Mouse (Mus musculus): Measurements from ENCODE around the gene Tsc22d3. TPM values are rescaled to one million over a fixed set of nuclear protein-coding genes. Genes with fewer than 3 reads are reported as not detected.
A peak's percentile ranks its signal among the peaks of the same experiment; 100 is the strongest.
"Not testable (repeated sequence)": the region's sequence is repeated elsewhere in the genome, so short reads cannot be mapped to it uniquely, and the experiment has no call there.

The Tsc22d3 gene
- polyA plus RNA-seq, 1 experiment from 2014 or later = 90.2 TPM

DNA sequence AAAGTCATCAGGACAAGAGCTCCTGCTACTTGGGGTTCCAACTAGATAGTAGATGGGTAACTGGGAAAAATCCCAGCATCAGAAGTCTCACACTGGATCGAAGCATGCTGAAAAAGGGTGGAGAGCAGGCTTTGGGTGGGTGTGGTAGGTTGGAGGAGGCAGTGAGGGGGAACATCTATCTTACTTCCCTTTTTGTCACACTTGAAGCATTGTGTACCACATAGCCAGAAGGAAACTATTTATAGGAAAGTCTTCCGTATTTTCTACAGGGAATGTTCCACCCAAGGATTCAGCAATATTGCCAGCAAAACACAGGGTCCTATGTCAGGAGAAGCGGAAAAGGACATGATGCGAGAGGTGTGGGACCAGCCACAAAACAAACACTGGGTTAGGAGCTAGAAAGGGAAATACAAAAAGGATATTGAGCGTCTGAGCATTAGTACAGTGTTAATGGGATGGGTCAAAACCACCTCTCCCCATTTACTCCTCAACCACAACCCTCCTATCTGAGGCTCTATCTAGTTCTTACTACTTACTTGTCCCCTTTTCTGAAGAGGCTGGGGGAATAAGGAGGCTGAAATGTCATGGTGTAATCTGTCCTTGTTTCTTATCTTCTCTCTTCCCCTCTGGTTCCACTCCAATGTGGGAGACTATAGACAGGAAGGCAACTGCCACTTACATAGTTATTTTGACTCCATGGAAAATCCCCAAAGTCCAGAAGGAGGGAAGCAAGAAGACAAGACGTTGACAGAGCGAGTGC is 52.6 kb downstream of the Tsc22d3 start:
- no peak for ATAC-seq (ENCODE audit: low FRiP score, low TSS enrichment)
- no peaks in the 10 kb centered on the region for H3K36me3 ChIP-seq (ENCODE audit: control insufficient read depth, insufficient read depth, low read length)
- no peaks in the 10 kb centered on the region for H3K4me1 ChIP-seq (ENCODE audit: control insufficient read depth, insufficient read depth, low read length)
- 85% methylated on average over 7 of the region's 7 CpGs for WGBS
- H3K27me3 ChIP-seq (ENCODE audit: control insufficient read depth, insufficient read depth, low read length) = no peaks in the 10 kb centered on the region; the same call in 1 of the 2 replicates
- no peak overlapping the region for H3K27ac ChIP-seq (ENCODE audit: low read depth, low read length)
- no peak overlapping the region for H3K9ac ChIP-seq (ENCODE audit: low read depth, low read length)
- H3K4me2 ChIP-seq (replicated peaks; ENCODE audit: low read depth, low read length) = no peak overlapping the region
- no peaks in the 10 kb centered on the region for H3K9me3 ChIP-seq (ENCODE audit: control insufficient read depth, low read length)
- no peak overlapping the region for H3K4me3 ChIP-seq (ENCODE audit: low read length)

- no peak for ATAC-seq (ENCODE audit: low FRiP score, low TSS enrichment)
- Histone ChIP-seq H3K27me3 (ENCODE audit: control insufficient read depth, insufficient read depth, low read length) (no peaks in the 10 kb centered on the region; the same call in 1 of the 2 replicates), H3K27ac (ENCODE audit: low read depth, low read length) (no peak overlapping the region), H3K4me3 (ENCODE audit: low read length) (no peak overlapping the region), H3K36me3 (ENCODE audit: control insufficient read depth, insufficient read depth, low read length) (peaks cover 3% of the 10 kb centered on the region; the same call in 1 of the 2 replicates), H3K9ac (ENCODE audit: low read depth, low read length) (no peak overlapping the region), H3K4me1 (ENCODE audit: control insufficient read depth, insufficient read depth, low read length) (no peaks in the 10 kb centered on the region), H3K4me2 (replicated peaks; ENCODE audit: low read depth, low read length) (no peak overlapping the region), H3K9me3 (ENCODE audit: control insufficient read depth, low read length) (no peaks in the 10 kb centered on the region)
- 47% methylated on average over 3 of the region's 3 CpGs for WGBS
Measured at GRCm38 (mm10) chrX:140544737-140545136, 55.7 kb downstream of the Tsc22d3 start.

DNA sequence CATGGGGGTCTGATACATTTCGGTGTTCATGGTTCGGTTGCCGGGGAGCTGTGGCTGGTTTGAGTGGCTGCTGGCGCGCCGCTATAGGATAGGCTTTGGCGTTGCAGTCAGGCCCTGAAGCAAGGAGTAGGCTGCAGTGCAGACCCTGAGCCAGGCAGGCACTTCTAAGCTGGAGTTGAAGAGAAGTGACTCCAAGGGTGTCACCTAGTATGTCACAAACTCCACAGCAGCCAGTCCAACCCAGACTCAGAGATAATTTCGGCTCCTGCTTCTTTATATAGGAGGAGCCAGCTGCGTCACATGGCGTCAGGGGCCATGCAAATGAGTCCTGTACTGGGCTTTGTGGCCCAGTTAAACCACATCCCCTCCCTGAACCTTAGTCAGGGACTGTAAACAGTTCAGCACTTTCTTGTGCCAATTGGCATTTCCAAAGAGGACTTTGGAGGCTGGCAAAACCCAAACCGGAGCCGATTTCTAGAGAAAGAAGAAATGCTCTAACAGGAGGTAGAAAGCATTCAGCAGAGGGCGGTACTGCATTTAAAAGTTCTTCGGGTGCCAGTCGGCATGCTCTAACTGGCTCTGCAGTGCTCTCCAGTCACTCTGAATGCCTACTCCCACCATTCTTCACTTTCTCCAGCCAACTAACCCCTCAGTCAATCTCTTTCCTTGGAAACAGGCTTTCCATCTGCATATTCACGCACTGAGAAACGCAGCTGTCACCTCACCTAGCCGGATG is 57.4 kb downstream of the Tsc22d3 start:
- Histone ChIP-seq H3K36me3 (ENCODE audit: control insufficient read depth, insufficient read depth, low read length) (peaks cover 3% of the 10 kb centered on the region; the same call in 1 of the 2 replicates), H3K4me2 (replicated peaks; ENCODE audit: low read depth, low read length) (peak overlapping the region; percentile 59), H3K27ac (ENCODE audit: low read depth, low read length) (peak overlapping the region; percentile 80), H3K9me3 (ENCODE audit: control insufficient read depth, low read length) (no peaks in the 10 kb centered on the region), H3K9ac (ENCODE audit: low read depth, low read length) (peak overlapping the region; percentile 72), H3K4me1 (ENCODE audit: control insufficient read depth, insufficient read depth, low read length) (no peaks in the 10 kb centered on the region), H3K27me3 (ENCODE audit: control insufficient read depth, insufficient read depth, low read length) (no peaks in the 10 kb centered on the region; the same call in 1 of the 2 replicates), H3K4me3 (ENCODE audit: low read length) (peak overlapping the region; percentile 50)
- ATAC-seq (ENCODE audit: low FRiP score, low TSS enrichment) = peak; percentile 84
- 35% methylated on average over 18 of the region's 18 CpGs for WGBS

DNA sequence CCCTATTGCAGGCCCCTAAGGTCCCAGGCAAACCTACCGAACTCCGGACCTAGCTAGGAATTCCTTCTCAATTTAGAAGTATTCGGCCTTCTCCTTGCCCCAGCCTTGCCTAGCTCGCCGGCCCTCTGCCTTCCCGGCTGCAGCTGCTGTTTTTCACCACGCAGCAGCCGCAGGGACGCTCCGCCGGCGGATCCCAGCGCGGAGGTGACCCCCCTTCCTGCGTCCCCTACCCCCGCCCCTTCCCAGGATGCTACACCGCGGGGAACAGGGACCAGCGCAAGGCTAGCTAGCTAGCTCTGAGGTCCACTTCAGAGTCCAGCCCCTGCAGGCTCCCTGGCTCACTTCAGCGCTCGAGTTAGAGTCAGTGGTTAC is 58.0 kb downstream of the Tsc22d3 start:
- H3K36me3 ChIP-seq (ENCODE audit: control insufficient read depth, insufficient read depth, low read length) = peaks cover 3% of the 10 kb centered on the region; the same call in 1 of the 2 replicates
- H3K4me3 ChIP-seq (ENCODE audit: low read length) = peak overlapping the region; percentile 50
- H3K9ac ChIP-seq (ENCODE audit: low read depth, low read length) = peak overlapping the region; percentile 72
- no peaks in the 10 kb centered on the region for H3K9me3 ChIP-seq (ENCODE audit: control insufficient read depth, low read length)
- no peaks in the 10 kb centered on the region for H3K4me1 ChIP-seq (ENCODE audit: control insufficient read depth, insufficient read depth, low read length)
- H3K4me2 ChIP-seq (replicated peaks; ENCODE audit: low read depth, low read length) = peak overlapping the region; percentile 59
- WGBS = 18% methylated on average over 21 of the region's 21 CpGs
- no peaks in the 10 kb centered on the region; the same call in 1 of the 2 replicates for H3K27me3 ChIP-seq (ENCODE audit: control insufficient read depth, insufficient read depth, low read length)
- peak overlapping the region; percentile 80 for H3K27ac ChIP-seq (ENCODE audit: low read depth, low read length)
- ATAC-seq (ENCODE audit: low FRiP score, low TSS enrichment) = peak; percentile 94

DNA sequence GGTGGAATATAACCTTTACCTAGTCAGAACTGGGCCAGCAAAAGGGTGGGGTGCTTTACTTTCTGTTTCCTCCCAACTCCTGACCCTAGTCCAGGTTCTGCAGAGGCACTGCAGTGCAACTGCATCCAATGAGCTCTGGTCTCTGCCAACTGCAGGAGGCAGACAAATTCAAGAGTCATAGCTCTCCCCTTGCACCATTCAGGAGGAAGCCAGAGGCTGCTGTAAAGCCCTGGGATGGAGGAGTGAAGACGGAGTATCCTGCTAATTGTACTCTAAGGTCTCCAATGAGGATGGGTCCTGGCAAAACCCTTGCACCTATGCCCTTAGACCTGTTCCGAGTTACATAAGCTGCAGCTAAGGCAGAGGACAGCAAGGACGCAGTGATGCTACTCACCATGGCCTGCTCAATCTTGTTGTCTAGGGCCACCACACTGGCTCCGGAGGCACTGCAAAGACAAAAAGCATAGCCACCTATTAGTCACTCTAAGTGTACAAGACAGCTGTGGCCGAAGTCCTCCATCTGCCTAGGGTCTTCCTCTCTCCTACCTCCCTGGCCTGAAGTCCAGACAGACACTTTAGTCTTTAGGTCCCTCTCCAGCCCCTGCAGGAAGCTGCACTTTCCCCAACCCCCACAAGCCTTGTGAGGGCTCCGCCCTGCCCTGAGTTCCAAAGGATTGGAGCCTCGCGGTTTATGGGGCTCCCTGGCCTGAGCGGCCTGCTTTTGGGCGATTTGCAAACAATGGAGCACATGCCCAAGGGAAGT is 58.6 kb downstream of the Tsc22d3 start:
- Histone ChIP-seq H3K4me1 (ENCODE audit: control insufficient read depth, insufficient read depth, low read length) (no peaks in the 10 kb centered on the region), H3K27ac (ENCODE audit: low read depth, low read length) (peak overlapping the region; percentile 80), H3K9ac (ENCODE audit: low read depth, low read length) (peak overlapping the region; percentile 72), H3K4me3 (ENCODE audit: low read length) (peak overlapping the region; percentile 50), H3K27me3 (ENCODE audit: control insufficient read depth, insufficient read depth, low read length) (no peaks in the 10 kb centered on the region; the same call in 1 of the 2 replicates), H3K9me3 (ENCODE audit: control insufficient read depth, low read length) (no peaks in the 10 kb centered on the region), H3K4me2 (replicated peaks; ENCODE audit: low read depth, low read length) (peak overlapping the region; percentile 59), H3K36me3 (ENCODE audit: control insufficient read depth, insufficient read depth, low read length) (peaks cover 3% of the 10 kb centered on the region; the same call in 1 of the 2 replicates)
- peak; percentile 69 for ATAC-seq (ENCODE audit: low FRiP score, low TSS enrichment)
- WGBS = 35% methylated on average over 10 of the region's 10 CpGs

DNA sequence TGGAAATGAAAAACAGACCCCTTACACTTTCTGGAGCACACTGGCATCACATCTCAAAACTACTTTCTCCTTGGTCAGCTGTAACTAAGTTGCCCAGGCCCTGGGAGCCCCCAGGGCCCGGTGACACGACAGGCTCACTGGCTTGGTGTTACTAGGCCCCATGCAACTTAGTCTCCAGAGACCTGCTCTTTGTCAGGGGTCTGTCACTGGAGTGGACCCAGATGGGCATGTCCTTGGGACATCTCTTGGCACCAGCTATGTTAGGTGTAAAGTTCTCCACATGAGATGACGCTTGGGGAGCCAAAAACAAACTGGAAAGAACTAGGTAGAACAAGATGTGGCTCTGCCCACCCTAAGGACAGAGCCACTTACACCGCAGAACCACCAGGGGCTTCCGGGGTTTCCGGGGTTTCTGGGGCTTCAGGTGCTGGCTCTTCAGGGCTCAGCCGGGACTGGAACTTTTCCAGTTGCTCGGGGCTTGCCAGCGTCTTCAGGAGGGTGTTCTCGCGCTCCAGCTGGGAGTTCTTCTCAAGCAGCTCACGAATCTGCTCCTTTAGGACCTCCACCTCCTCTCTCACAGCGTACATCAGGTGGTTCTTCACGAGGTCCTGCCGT is 59.9 kb downstream of the Tsc22d3 start:
- Histone ChIP-seq H3K4me3 (ENCODE audit: low read length) (no peak overlapping the region), H3K4me2 (replicated peaks; ENCODE audit: low read depth, low read length) (no peak overlapping the region), H3K27me3 (ENCODE audit: control insufficient read depth, insufficient read depth, low read length) (no peaks in the 10 kb centered on the region), H3K9ac (ENCODE audit: low read depth, low read length) (0 out of 2 replicates have a peak overlapping the region, but pooled peaks have one; percentile 7), H3K4me1 (ENCODE audit: control insufficient read depth, insufficient read depth, low read length) (no peaks in the 10 kb centered on the region), H3K36me3 (ENCODE audit: control insufficient read depth, insufficient read depth, low read length) (peaks cover 3% of the 10 kb centered on the region; the same call in 1 of the 2 replicates), H3K27ac (ENCODE audit: low read depth, low read length) (no peak overlapping the region), H3K9me3 (ENCODE audit: control insufficient read depth, low read length) (no peaks in the 10 kb centered on the region)
- ATAC-seq (ENCODE audit: low FRiP score, low TSS enrichment) = no peak
- WGBS = 90% methylated on average over 15 of the region's 15 CpGs

- H3K27ac ChIP-seq (ENCODE audit: low read depth, low read length); H3K36me3 ChIP-seq (ENCODE audit: control insufficient read depth, insufficient read depth, low read length); H3K4me2 ChIP-seq (replicated peaks; ENCODE audit: low read depth, low read length); H3K9me3 ChIP-seq (ENCODE audit: control insufficient read depth, low read length); ATAC-seq (ENCODE audit: low FRiP score, low TSS enrichment); H3K4me1 ChIP-seq (ENCODE audit: control insufficient read depth, insufficient read depth, low read length); H3K27me3 ChIP-seq (ENCODE audit: control insufficient read depth, insufficient read depth, low read length); H3K9ac ChIP-seq (ENCODE audit: low read depth, low read length); H3K4me3 ChIP-seq (ENCODE audit: low read length): not testable (repeated sequence)
- 88% methylated on average over 3 of the region's 3 CpGs for WGBS
Measured at GRCm38 (mm10) chrX:140539831-140540230, 60.6 kb downstream of the Tsc22d3 start.

- Histone ChIP-seq H3K9ac (ENCODE audit: low read depth, low read length) (no peak overlapping the region), H3K4me2 (replicated peaks; ENCODE audit: low read depth, low read length) (no peak overlapping the region), H3K9me3 (ENCODE audit: control insufficient read depth, low read length) (no peaks in the 10 kb centered on the region), H3K27ac (ENCODE audit: low read depth, low read length) (no peak overlapping the region), H3K27me3 (ENCODE audit: control insufficient read depth, insufficient read depth, low read length) (no peaks in the 10 kb centered on the region; the same call in 1 of the 2 replicates), H3K36me3 (ENCODE audit: control insufficient read depth, insufficient read depth, low read length) (peaks cover 3% of the 10 kb centered on the region; the same call in 1 of the 2 replicates), H3K4me3 (ENCODE audit: low read length) (no peak overlapping the region), H3K4me1 (ENCODE audit: control insufficient read depth, insufficient read depth, low read length) (no peaks in the 10 kb centered on the region)
- no peak for ATAC-seq (ENCODE audit: low FRiP score, low TSS enrichment)
- WGBS = 91% methylated on average over 3 of the region's 3 CpGs
Measured at GRCm38 (mm10) chrX:140539111-140539680, 61.3 kb downstream of the Tsc22d3 start.
